14 mouse cellular contexts compared by ENCODE assay signal in the genomic region with DNA sequence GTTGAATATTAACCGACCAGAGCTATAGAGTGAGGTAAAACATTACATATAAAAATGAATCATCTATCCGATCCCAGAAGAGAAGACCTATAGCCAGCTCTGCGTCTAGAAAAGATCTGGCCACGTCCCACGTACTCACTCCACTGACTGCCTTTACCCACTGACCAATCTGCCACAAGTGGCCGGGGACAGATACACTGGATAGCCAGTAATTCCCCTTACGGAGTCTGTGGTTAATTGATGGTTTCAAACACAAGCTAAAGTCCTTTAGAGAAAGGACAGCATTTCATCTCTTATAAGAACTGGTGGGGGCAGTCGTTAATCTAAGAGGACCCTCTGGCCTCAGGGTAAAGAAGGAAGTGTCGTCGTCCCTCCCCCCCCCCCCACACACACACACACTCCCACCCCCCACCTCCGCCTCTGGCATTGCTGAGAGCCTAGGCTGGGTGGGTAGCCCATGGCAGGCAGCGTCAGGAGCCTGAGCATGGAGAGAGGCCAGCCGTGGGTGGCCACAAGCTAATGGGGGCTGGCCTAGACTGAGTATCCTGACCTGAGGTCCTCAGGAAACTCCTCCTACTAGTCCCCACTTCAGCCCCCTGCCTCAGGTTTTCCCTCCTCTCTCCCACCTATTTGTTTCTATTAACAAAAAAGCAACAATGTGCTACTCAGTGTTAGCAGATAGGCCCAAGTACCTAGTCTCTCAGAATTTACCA. TPM values are rescaled to one million over a fixed set of nuclear protein-coding genes. Genes with fewer than 3 reads are reported as not detected.
DNase-seq lines count a peak whose midpoint lies in the region; ATAC-seq and TF ChIP-seq lines count a peak whose summit lies in the region.
"Had no signal": no experiment of that assay in that cellular context is flagged by ENCODE, and none has a peak within 500 bp of the region (broad histone marks: within the 10 kb centered on the region; RNA-seq: fewer than 3 reads in every experiment).

No protein-coding gene starts in this region.

- no peaks in the 10 kb centered on the region for H3K36me3 ChIP-seq in forebrain, embryonic 10.5 days (replicated peaks)
- no peaks in the 10 kb centered on the region for H3K36me3 ChIP-seq in forebrain, postnatal 0 days (ENCODE audit: insufficient read depth)
- H3K36me3 ChIP-seq in hindbrain, embryonic 13.5 days = no peaks in the 10 kb centered on the region
- H3K36me3 ChIP-seq in hindbrain, embryonic 16.5 days (ENCODE audit: control insufficient read depth, insufficient read depth, low read length) = no peaks in the 10 kb centered on the region
- no peaks in the 10 kb centered on the region for H3K36me3 ChIP-seq in E14TG2a.4 (ENCODE audit: insufficient read depth, low read length)
- no peaks in the 10 kb centered on the region for H3K36me3 ChIP-seq in intestine, embryonic 16.5 days (ENCODE audit: control insufficient read depth, insufficient read depth, low read length)
- H3K36me3 ChIP-seq: G1E had no signal

- peaks cover 88% of the 10 kb centered on the region for H3K27me3 ChIP-seq in forebrain, embryonic 10.5 days (ENCODE audit: poor library complexity, severe bottlenecking)
- peaks cover 75% of the 10 kb centered on the region for H3K27me3 ChIP-seq in forebrain, postnatal 0 days (ENCODE audit: insufficient read depth, low read length)
- H3K27me3 ChIP-seq in hindbrain, embryonic 13.5 days = peaks cover 88% of the 10 kb centered on the region
- H3K27me3 ChIP-seq in hindbrain, embryonic 16.5 days (replicated peaks; ENCODE audit: control insufficient read depth, insufficient read depth, low read length) = peaks cover 39% of the 10 kb centered on the region
- peaks cover 75% of the 10 kb centered on the region for H3K27me3 ChIP-seq in E14TG2a.4 (ENCODE audit: insufficient read depth, low read length)
- H3K27me3 ChIP-seq in intestine, embryonic 16.5 days (replicated peaks; ENCODE audit: control insufficient read depth, insufficient read depth, low read length) = peaks cover 26% of the 10 kb centered on the region

- no peaks in the 10 kb centered on the region for H3K9me3 ChIP-seq in forebrain, embryonic 10.5 days
- H3K9me3 ChIP-seq in forebrain, postnatal 0 days (ENCODE audit: low read length) = no peaks in the 10 kb centered on the region
- no peaks in the 10 kb centered on the region for H3K9me3 ChIP-seq in hindbrain, embryonic 13.5 days
- H3K9me3 ChIP-seq in hindbrain, embryonic 16.5 days (ENCODE audit: control insufficient read depth, low read length) = no peaks in the 10 kb centered on the region
- no peaks in the 10 kb centered on the region for H3K9me3 ChIP-seq in E14TG2a.4 (ENCODE audit: low read length)
- no peaks in the 10 kb centered on the region for H3K9me3 ChIP-seq in intestine, embryonic 16.5 days (ENCODE audit: control insufficient read depth, low read length)

- H3K4me2 ChIP-seq in forebrain, postnatal 0 days (ENCODE audit: low read depth) = no peak overlapping the region
- no peak overlapping the region for H3K4me2 ChIP-seq in hindbrain, embryonic 13.5 days
- no peak overlapping the region for H3K4me2 ChIP-seq in hindbrain, embryonic 16.5 days (ENCODE audit: low read length)
- peak overlapping the region; percentile 37 for H3K4me2 ChIP-seq in intestine, embryonic 16.5 days (ENCODE audit: low read depth, low read length)

- peak; percentile 20 for DNase-seq in forebrain, embryonic 10.5 days (ENCODE audit: extremely low spot score, low spot score)
- DNase-seq in forebrain, postnatal 0 days = no peak
- DNase-seq in ovary, postnatal 14 days (ENCODE audit: low spot score) = no peak
- DNase-seq in cerebellum, adult 18-20 months = no peak
- DNase-seq: cerebellum, adult 2 months; layer of hippocampus, postnatal 36 days; right cerebral cortex, adult 18-20 months had no signal

- H3K27ac ChIP-seq in forebrain, embryonic 10.5 days = no peak overlapping the region
- H3K27ac ChIP-seq in forebrain, postnatal 0 days (ENCODE audit: low read depth, low read length) = no peak overlapping the region
- no peak overlapping the region for H3K27ac ChIP-seq in hindbrain, embryonic 13.5 days
- H3K27ac ChIP-seq in hindbrain, embryonic 16.5 days (ENCODE audit: low read depth, low read length) = no peak overlapping the region
- H3K27ac ChIP-seq in intestine, embryonic 16.5 days (ENCODE audit: low read length) = peak overlapping the region; percentile 92
- H3K27ac ChIP-seq: gastrocnemius, adult 2 months had no signal

- under 1% methylated on average over 13 of the region's 13 CpGs for WGBS in forebrain, embryonic 10.5 days
- under 1% methylated on average over 12 of the region's 13 CpGs for WGBS in forebrain, postnatal 0 days
- 2% methylated on average over 13 of the region's 13 CpGs for WGBS in hindbrain, embryonic 13.5 days
- under 1% methylated on average over 11 of the region's 13 CpGs for WGBS in hindbrain, embryonic 16.5 days
- 4% methylated on average over 13 of the region's 13 CpGs for WGBS in intestine, embryonic 16.5 days

- ATAC-seq in forebrain, postnatal 0 days = no peak
- peak; percentile 45; the same call in 1 of the 2 replicates for ATAC-seq in hindbrain, embryonic 13.5 days (ENCODE audit: low FRiP score)
- no peak for ATAC-seq in hindbrain, embryonic 16.5 days
- ATAC-seq in intestine, embryonic 16.5 days = peak; percentile 14

- H3K4me1 ChIP-seq in forebrain, embryonic 10.5 days = peaks cover 33% of the 10 kb centered on the region
- H3K4me1 ChIP-seq in forebrain, postnatal 0 days (ENCODE audit: insufficient read depth) = no peaks in the 10 kb centered on the region
- peaks cover 8% of the 10 kb centered on the region; the same call in 1 of the 2 replicates for H3K4me1 ChIP-seq in hindbrain, embryonic 13.5 days (replicated peaks)
- H3K4me1 ChIP-seq in hindbrain, embryonic 16.5 days (ENCODE audit: control insufficient read depth, insufficient read depth, low read depth, low read length) = no peaks in the 10 kb centered on the region
- peaks cover 62% of the 10 kb centered on the region for H3K4me1 ChIP-seq in E14TG2a.4 (replicated peaks; ENCODE audit: low read depth, low read length)
- no peaks in the 10 kb centered on the region for H3K4me1 ChIP-seq in intestine, embryonic 16.5 days (ENCODE audit: control insufficient read depth, insufficient read depth, low read length)

- H3K4me3 ChIP-seq in forebrain, embryonic 10.5 days = no peak overlapping the region
- no peak overlapping the region; the same call in 1 of the 2 replicates for H3K4me3 ChIP-seq in forebrain, postnatal 0 days (ENCODE audit: low read depth, low read length)
- H3K4me3 ChIP-seq in hindbrain, embryonic 13.5 days = no peak overlapping the region
- H3K4me3 ChIP-seq in hindbrain, embryonic 16.5 days (ENCODE audit: low read length) = no peak overlapping the region
- 0 out of 2 replicates have a peak overlapping the region, but pooled peaks have one; percentile 41 for H3K4me3 ChIP-seq in E14TG2a.4 (replicated peaks; ENCODE audit: low read length)
- H3K4me3 ChIP-seq in intestine, embryonic 16.5 days (ENCODE audit: low read length) = peak overlapping the region; percentile 57

- TF ChIP-seq CTCF in forebrain, postnatal 0 days (IDR thresholded peaks at IDR 0.05; ENCODE audit: low read depth) = no peak
- TF ChIP-seq CTCF in E14TG2a.4 (conservative IDR thresholded peaks at IDR 0.05; ENCODE audit: low read length) = no peak

- H3K9ac ChIP-seq in forebrain, postnatal 0 days = no peak overlapping the region
- H3K9ac ChIP-seq in hindbrain, embryonic 13.5 days = no peak overlapping the region
- H3K9ac ChIP-seq in hindbrain, embryonic 16.5 days (ENCODE audit: low read depth, low read length) = no peak overlapping the region
- peak overlapping the region; percentile 75 for H3K9ac ChIP-seq in intestine, embryonic 16.5 days (ENCODE audit: low read depth, low read length)

RNA-seq across cellular contexts. Expression of a gene that starts 26.1 kb away (rescaled TPM):
- 11.1 and 15.3 TPM in 2 replicates for polyA plus RNA-seq in forebrain, embryonic 10.5 days (2016; fragmentation: Nextera tagmentation; extraction: Ambion mirVana)
- 2.1 and 10.5 TPM in 2 replicates for total RNA-seq in forebrain, postnatal 0 days (2014; rRNA removed)
- polyA plus RNA-seq in forebrain, postnatal 0 days (2015; fragmentation: Nextera tagmentation; extraction: Ambion mirVana) = 2.5 and 7.2 TPM in 2 replicates
- polyA plus RNA-seq in hindbrain, embryonic 13.5 days (2015; fragmentation: Nextera tagmentation; extraction: Ambion mirVana) = 2.1 and 2.6 TPM in 2 replicates
- polyA plus RNA-seq in hindbrain, embryonic 16.5 days (2015; fragmentation: Nextera tagmentation; extraction: Ambion mirVana) = 2.7 and 3.1 TPM in 2 replicates
- polyA plus RNA-seq in intestine, embryonic 16.5 days (2015; fragmentation: Nextera tagmentation; extraction: Ambion mirVana) = 28.1 and 29.0 TPM in 2 replicates
- total RNA-seq: layer of hippocampus, postnatal 36 days had no signal
- polyA plus RNA-seq: G1E; liver, adult 2 months had no signal

Comparison
In these comparisons a context has a peak if more than half of its experiments do, and no peak if none do; other contexts are left out.
1. ATAC-seq: peak in hindbrain, embryonic 13.5 days (single experiment) and intestine, embryonic 16.5 days (single experiment); none in forebrain, postnatal 0 days (single experiment) and hindbrain, embryonic 16.5 days (single experiment).
2. H3K4me3 ChIP-seq: peak in E14TG2a.4 (single experiment) and intestine, embryonic 16.5 days (single experiment); none in forebrain, embryonic 10.5 days (single experiment), forebrain, postnatal 0 days (single experiment), hindbrain, embryonic 13.5 days (single experiment) and hindbrain, embryonic 16.5 days (single experiment).